Mouse (Mus musculus) telencephalon, adult 2 months (tissue): ENCODE data around the gene Rab40b.

ENCODE experiments used
- DNase-seq: peaks from one replicate; pipeline ENCODE4 v3.0.0-alpha.2; 2011; ENCODE audit warnings: low read depth, low spot score

Rab40b gene

GRCm38 (mm10) chr11:121387750-121388553 is at the start of gene Rab40b:
Gene Rab40b (minus strand): TSS chr11:121388251.
- DNase-seq, result peak; percentile 99

DNA sequence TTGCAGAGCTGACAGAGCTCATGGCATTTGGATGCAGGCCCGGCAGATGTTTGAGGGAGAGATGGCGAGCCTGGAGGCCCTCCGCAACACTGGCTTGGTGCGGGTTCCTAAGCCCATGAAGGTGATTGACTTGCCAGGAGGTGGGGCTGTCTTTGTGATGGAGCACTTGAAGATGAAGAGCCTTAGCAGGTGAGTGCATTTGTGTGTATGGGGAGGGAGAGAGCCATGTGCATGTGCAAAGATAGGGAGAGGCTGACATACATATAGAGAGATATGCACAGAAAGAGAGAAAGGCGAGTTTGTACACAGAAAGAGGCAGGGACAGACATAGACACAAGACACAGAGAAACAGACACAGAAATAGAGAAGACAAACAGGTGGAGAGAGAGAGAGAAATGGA is 49.2 kb upstream of the Rab40b start:
- DNase-seq, result no peak

DNA sequence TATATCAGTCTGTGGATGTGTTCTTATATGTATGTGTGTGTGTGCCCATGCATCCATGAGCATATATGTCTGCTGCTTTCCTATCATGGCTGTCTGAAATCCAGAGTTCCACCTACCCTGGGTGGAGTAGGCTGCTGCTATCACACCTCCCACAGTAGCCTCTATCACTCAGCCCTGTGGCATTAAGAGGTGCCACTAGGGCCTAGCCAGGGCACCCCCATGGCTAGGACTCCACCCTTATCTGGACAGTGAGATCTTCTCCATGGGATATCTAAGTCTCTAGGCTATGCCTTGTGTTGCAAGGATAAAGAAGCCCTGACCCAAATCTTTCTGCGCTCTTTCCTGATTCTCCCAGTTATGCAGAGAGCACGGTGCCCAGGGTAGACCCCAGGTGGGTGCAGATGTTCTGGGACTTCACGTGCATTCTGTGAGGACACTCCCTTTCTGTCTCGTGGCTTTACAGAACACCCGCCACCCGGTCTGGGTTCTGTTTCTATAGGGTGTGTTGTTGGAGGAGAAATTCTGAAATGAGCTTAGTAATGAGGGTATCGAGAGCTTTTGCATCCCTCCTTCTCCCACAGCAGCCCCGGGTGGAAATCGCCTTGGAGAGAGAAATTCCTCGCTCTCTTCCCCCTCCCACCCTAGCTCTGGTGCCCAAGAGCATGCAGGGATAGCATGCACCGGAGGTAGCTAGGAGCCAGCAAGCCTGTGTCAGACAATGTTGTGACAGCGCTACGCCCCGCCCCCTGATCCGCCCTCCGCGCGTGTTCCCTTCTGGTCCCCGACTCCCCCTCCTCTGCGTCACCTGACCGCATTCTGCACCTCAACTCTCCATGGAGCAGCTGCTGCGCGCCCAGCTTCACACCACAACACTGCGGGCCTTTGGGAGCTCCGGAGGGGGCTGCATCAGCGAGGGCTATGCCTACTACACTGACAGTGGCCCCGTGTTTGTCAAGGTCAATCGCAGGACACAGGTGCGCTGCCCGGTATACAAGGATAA is 46.4 kb upstream of the Rab40b start, which contains the start of gene Fn3k:
Fn3k (plus strand) TSS at position 758 of the 1,000 bp plus-strand sequence.
- DNase-seq, result peak; percentile 91

- DNase-seq, result no peak
Measured at GRCm38 (mm10) chr11:121433397-121433796, 45.3 kb upstream of the Rab40b start.

DNA sequence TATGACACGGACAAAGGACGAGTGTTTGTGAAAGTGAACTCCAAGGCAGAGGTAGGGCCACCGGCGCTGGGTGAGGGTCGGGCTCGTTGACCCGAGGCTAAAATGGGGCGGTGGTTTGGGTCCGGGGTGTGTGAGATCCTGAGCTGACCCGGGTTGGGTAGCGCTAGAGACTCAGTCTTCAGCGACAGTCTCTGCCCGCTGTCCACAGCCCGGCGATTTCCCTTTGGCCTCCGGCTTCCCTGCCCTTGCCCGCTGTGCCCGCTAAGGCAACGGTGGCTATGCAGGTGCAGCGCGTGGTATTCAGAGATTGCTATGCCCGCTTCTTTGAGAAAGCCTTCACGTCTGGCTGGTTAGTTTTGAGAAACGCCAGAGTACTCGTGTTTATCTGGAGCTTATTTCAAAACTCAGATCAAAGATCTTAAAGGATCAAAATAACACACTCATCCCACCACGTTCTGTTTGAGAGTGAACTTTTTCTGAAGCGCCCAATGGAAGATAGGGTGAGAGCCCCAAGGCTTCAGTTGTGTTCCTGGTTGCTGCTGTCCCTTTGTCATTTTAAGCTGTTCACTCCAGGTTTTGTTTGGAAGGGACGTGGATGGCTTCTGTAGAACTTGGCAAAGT is 33.6 kb upstream of the Rab40b start:
- DNase-seq, result no peak

DNA sequence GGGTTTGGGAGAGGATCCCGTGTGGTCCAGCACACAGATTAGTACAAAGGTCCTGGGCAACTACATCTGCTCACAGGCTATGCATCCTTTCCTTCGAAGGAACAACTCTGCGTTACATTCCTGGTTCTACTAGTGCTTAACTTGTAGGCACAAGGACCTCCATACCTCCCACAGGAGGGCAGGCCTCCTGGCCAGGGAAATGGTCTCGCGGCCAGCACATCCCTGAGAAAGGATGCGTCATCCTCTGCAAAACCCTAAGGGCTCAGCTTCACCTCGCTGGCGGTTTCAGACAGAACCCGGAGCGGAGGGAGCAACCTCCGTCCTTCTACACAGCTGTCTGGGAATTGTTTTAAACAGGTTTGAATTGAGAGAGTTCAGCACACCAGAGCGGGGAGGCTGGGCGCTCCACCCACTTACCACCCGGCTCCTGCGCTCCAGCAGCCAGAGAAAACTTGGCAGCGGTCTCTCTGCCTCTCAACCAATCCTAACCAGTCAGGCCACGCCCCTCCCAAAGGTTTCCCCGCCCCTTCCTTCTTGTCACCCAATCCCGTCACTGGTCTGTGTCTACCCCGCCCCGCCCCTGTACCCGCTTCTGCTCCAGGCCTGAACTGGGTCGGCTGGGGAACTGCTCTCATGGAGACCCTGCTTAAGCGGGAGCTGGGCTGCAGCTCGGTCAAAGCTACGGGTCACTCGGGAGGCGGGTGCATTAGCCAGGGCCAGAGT is 32.9 kb upstream of the Rab40b start, which contains the start of gene Fn3krp:
Fn3krp (plus strand) TSS at position 572 of the 723 bp plus-strand sequence.
- DNase-seq, result peak; percentile 99

GRCm38 (mm10) chr11:121420379-121420778 is 32.3 kb upstream of the Rab40b start:
- DNase-seq, result no peak

- no peak for DNase-seq
Measured at GRCm38 (mm10) chr11:121418932-121419331, 30.9 kb upstream of the Rab40b start.

DNA sequence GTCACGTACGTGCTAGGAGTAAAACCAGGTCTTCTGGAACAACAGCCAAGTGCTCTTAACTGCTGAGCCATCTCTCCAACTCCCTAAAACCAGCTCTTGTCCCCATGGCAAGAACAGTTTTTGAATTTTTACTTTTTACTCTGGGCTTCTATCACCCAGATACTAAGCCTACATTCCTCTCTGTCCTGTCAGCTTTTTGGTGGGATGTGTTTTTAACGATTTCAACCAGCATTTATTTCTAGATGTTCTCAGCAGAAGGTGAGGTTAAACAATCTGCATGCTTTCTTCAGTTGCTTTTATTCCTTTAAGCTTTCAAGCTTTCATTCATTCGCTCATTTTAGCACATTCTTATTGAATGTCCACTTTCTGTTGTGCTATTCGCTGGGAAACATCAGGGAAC is 29.9 kb upstream of the Rab40b start:
- no peak for DNase-seq

GRCm38 (mm10) chr11:121415351-121415750 is 27.3 kb upstream of the Rab40b start:
- no peak for DNase-seq

- DNase-seq, result no peak
Measured at GRCm38 (mm10) chr11:121414762-121415161, 26.7 kb upstream of the Rab40b start.

GRCm38 (mm10) chr11:121407366-121408155 is 19.5 kb upstream of the Rab40b start:
- DNase-seq, result peak; percentile 91

DNA sequence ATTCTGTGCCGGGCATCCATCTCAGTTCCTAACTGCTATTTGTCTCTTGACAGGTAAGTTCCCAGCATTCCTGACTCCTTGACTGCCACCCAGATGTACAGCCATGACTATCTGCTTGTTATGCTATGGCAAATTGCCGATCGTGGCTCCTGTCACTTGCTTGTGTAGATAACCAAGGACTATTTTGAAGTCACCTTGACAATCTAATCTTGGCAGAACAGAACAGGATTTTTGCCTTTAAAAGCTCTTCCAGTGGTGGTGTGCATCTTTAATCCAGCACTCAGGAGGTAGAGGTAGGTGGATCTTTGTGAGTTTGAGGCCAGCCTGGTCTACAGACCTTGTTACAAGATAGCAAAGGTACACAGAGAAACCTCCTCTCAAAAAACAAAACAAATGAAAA is 4.4 kb upstream of the Rab40b start:
- no peak for DNase-seq

DNA sequence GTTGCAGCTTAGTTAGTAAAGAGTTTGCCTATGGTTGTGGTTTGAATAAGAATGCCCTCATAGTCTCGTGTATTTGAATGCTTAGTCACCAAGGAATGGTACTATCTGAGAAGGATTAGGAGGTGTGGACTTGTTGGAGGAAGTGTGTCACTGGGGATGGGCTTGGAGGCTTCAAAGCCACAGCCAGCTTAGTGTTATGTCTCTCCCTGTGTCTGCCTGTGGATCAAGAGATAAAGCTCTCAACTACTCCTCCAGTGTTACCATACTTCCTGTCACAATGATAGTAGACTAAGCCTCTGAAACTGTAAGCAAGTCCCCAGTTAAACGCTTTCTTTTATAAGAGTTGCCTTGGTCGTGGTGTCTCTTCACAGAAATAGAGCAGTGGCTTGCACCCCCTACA is 2.7 kb upstream of the Rab40b start:
- DNase-seq, result no peak

- DNase-seq, result no peak
Measured at GRCm38 (mm10) chr11:121388554-121388945, 499 bp upstream of the Rab40b start.

GRCm38 (mm10) chr11:121380294-121380693 is 7.8 kb downstream of the Rab40b start:
- no peak for DNase-seq

GRCm38 (mm10) chr11:121378644-121379043 is 9.4 kb downstream of the Rab40b start:
- no peak for DNase-seq

DNA sequence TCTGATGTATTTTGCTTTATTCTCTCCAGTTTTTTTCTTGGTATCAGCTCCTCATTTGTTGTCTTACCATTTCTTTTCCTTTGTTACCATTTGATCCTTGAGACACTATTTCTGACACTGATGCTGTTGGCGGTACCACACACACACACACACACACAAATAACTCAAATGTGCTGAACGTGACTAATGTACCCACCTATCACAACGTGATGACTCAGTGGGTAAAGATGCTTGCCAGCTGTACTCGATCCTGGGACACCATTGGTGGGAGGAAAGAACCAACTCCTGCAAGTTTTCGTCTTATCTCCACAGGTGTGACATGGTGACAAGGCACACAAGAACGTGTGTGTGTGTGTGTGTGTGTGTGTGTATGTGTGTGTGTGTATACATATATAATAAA is 14.7 kb downstream of the Rab40b start:
- DNase-seq, result no peak

- no peak for DNase-seq
Measured at GRCm38 (mm10) chr11:121370337-121370994, 17.6 kb downstream of the Rab40b start.

DNA sequence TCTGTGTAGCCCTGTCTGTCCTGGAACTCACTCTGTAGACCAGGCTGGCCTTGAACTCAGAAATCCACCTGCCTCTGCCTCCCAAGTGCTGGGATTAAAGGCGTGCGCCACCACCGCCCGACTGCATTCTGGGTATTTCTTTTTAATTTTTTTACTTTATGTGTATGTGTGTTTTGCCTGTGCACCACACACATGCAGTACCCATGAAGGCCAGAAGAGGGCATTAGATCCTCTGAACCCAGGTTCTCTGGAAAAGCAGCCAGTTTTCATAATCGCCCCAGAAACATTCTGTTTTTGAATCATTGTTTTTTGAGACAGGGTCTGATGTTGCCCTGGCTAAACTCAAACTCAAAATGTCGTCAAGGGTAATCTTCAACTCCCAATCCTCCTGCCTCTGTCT is 18.4 kb downstream of the Rab40b start:
- no peak for DNase-seq
